Mouse (Mus musculus) erythroblast, embryonic 14.5 days (primary cell): ENCODE measurements around the gene Slc25a20. TPM values are rescaled to one million over a fixed set of nuclear protein-coding genes. Genes with fewer than 3 reads are reported as not detected.

ENCODE experiments used
- H3K27me3 ChIP-seq: 2 replicates; pipeline ENCODE4 v1.6.1; 2012; ENCODE audit warnings: inconsistent platforms; ENCODE audit not compliant: control insufficient read depth
- H3K36me3 ChIP-seq: 2 replicates; pipeline ENCODE4 v1.6.1; 2012; ENCODE audit warnings: mild to moderate bottlenecking, inconsistent platforms; ENCODE audit not compliant: control insufficient read depth
- H3K4me1 ChIP-seq: 2 replicates; pipeline ENCODE4 v1.6.1; 2012; ENCODE audit warnings: inconsistent platforms; ENCODE audit not compliant: control insufficient read depth
- H3K4me3 ChIP-seq: replicated peaks from 2 replicates; pipeline ENCODE3; 2012; ENCODE audit warnings: moderate library complexity, mild to moderate bottlenecking, inconsistent platforms
- H3K9me3 ChIP-seq: 2 replicates; pipeline ENCODE4 v1.6.1; 2012; ENCODE audit warnings: low read length, inconsistent platforms, mixed read lengths; ENCODE audit not compliant: control insufficient read depth
- GATA1 ChIP-seq: IDR thresholded peaks from 2 replicates; pipeline ENCODE4 v1.6.1; 2012; ENCODE audit warnings: low read length, inconsistent platforms, mixed read lengths
- TAL1 ChIP-seq: IDR thresholded peaks from 3 replicates; pipeline ENCODE4 v1.6.1; 2012; ENCODE audit warnings: low read length, inconsistent platforms, mixed read lengths
- polyA plus RNA-seq: library from polyadenylated mRNA; stranded (reverse); fragments of >175 nt; gene quantifications from 2 replicates; pipeline ENCODE4 v1.2.3, GENCODE M21; 2012

Slc25a20 gene
- polyA plus RNA-seq, 1 experiment = 0.12 TPM

- Histone ChIP-seq H3K4me3 (no peak overlapping the region), H3K4me1 (no peaks in the 10 kb centered on the region), H3K9me3 (no peaks in the 10 kb centered on the region), H3K36me3 (peaks cover 20% of the 10 kb centered on the region), H3K27me3 (no peaks in the 10 kb centered on the region)
- TF ChIP-seq TAL1 (no peak), GATA1 (no peak)
Measured at GRCm38 (mm10) chr9:108673151-108673550, 11.3 kb downstream of the Slc25a20 start.

DNA sequence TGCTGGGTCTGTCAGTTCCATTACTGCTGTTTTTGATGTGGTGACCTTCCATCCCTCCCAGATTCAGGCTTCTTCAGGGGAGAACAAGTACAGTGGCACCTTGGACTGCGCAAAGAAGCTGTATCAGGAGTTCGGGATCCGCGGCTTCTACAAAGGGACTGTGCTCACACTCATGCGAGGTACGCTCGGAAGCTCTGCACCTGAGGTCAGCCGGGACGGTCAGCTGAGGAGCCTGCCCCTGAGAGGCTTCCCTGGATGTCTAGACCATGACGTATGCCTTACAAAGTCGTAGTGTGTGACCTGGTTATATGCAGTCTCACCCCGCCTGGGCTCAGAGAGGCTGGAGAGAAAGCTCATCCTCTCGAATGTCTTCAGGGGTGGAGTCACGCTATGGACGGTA is 18.1 kb downstream of the Slc25a20 start:
- H3K36me3 ChIP-seq = peaks cover 25% of the 10 kb centered on the region
- no peak overlapping the region for H3K4me3 ChIP-seq

GRCm38 (mm10) chr9:108686475-108686887 is 24.6 kb downstream of the Slc25a20 start:
- no peaks in the 10 kb centered on the region for H3K9me3 ChIP-seq
- peaks cover 13% of the 10 kb centered on the region for H3K27me3 ChIP-seq
- H3K4me1 ChIP-seq = peaks cover 10% of the 10 kb centered on the region
- TF ChIP-seq GATA1 = no peak
- TF ChIP-seq TAL1 = no peak
- H3K36me3 ChIP-seq = peaks cover 5% of the 10 kb centered on the region
- H3K4me3 ChIP-seq = no peak overlapping the region

More for the DNA sequence above, 18.1 kb downstream of the Slc25a20 start:
- Histone ChIP-seq H3K9me3 (no peaks in the 10 kb centered on the region), H3K27me3 (no peaks in the 10 kb centered on the region), H3K4me1 (no peaks in the 10 kb centered on the region)
- TF ChIP-seq TAL1 = no peak
- TF ChIP-seq GATA1 = no peak

DNA sequence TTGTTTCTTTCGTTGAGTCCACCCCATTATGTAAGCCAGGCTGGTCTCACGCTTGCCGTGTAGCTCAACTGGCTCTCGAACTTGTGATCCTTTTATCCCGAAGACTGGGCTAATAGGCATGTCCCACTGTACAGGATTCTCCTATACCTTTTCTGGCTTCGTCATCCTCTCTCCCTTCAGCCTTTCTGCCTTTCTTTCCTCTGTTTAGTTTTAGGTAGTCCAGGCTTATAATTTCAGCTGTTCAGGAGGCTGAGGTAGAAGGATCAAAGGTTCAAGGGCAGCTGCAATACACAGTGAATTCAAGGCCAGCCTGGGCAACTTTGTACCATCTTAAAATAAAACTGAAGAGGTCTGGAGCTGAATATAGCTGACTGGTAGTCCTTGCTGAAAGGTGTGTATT is 25.3 kb downstream of the Slc25a20 start:
- Histone ChIP-seq H3K4me3 (no peak overlapping the region), H3K4me1 (peaks cover 16% of the 10 kb centered on the region), H3K27me3 (peaks cover 20% of the 10 kb centered on the region), H3K36me3 (peaks cover 2% of the 10 kb centered on the region), H3K9me3 (no peaks in the 10 kb centered on the region)
- TF ChIP-seq GATA1 = no peak
- no peak for TF ChIP-seq TAL1

- Histone ChIP-seq H3K36me3 (no peaks in the 10 kb centered on the region; the same call in 1 of the 2 replicates), H3K4me1 (peaks cover 21% of the 10 kb centered on the region), H3K27me3 (peaks cover 25% of the 10 kb centered on the region), H3K4me3 (no peak overlapping the region), H3K9me3 (no peaks in the 10 kb centered on the region)
- no peak for TF ChIP-seq TAL1
- no peak for TF ChIP-seq GATA1
Measured at GRCm38 (mm10) chr9:108687686-108688085, 25.8 kb downstream of the Slc25a20 start.

DNA sequence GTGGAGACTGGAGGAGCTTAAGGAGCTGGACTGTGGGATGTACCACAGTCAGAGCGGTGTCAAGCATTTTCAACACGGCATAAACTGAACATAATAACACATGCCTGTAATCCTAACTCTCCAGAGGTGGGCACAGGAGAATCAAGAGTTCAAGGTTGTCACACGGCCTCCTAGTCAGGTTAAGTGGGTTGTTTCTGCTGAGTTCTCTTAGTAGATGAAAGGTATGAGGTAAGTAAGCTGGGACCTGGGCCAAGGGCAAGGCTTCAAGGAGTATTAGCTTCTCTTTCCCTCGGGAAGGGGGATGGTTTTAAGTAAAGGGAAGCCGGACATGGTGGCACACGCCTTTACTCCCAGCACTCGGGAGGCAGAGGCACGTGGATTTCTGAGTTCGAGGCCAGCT is 26.6 kb downstream of the Slc25a20 start:
- no peaks in the 10 kb centered on the region for H3K9me3 ChIP-seq
- H3K4me1 ChIP-seq = peaks cover 29% of the 10 kb centered on the region
- no peak for TF ChIP-seq GATA1
- no peak for TF ChIP-seq TAL1
- no peaks in the 10 kb centered on the region; the same call in 1 of the 2 replicates for H3K36me3 ChIP-seq
- H3K4me3 ChIP-seq = no peak overlapping the region
- peaks cover 33% of the 10 kb centered on the region for H3K27me3 ChIP-seq

- H3K36me3 ChIP-seq = no peaks in the 10 kb centered on the region
- TF ChIP-seq TAL1 (no peak), GATA1 (no peak)
- no peaks in the 10 kb centered on the region for H3K9me3 ChIP-seq
- no peak within 1 kb of the TSS for H3K4me3 ChIP-seq
- peaks cover 35% of the 10 kb centered on the region for H3K27me3 ChIP-seq
- H3K4me1 ChIP-seq = peaks cover 32% of the 10 kb centered on the region
Measured at GRCm38 (mm10) chr9:108689106-108689505, 27.2 kb downstream of the Slc25a20 start, which contains the start of gene Prkar2a. TSS of gene Prkar2a (plus strand) at chr9:108689314.

DNA sequence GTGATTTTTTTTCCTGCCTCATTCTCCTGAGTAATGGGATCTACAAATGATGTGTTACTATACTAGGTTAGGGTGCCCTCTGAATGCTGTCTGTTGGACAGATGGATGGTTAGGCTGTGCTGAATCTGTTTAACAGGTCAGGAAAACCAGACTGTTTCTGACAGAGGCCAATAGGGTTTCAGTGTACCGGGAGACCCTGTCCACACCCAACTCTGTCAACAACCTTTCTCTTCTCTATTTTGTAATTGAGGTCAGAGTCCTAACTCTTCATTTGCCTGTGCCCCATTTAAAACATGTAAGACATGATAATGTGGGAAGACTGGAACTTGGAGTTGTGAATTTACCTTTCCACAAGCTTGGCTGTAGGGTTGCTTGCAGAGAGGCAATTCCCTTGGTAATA is 28.1 kb downstream of the Slc25a20 start:
- Histone ChIP-seq H3K27me3 (peaks cover 35% of the 10 kb centered on the region), H3K36me3 (no peaks in the 10 kb centered on the region), H3K4me3 (no peak overlapping the region), H3K4me1 (peaks cover 32% of the 10 kb centered on the region), H3K9me3 (no peaks in the 10 kb centered on the region)
- no peak for TF ChIP-seq TAL1
- TF ChIP-seq GATA1 = no peak

DNA sequence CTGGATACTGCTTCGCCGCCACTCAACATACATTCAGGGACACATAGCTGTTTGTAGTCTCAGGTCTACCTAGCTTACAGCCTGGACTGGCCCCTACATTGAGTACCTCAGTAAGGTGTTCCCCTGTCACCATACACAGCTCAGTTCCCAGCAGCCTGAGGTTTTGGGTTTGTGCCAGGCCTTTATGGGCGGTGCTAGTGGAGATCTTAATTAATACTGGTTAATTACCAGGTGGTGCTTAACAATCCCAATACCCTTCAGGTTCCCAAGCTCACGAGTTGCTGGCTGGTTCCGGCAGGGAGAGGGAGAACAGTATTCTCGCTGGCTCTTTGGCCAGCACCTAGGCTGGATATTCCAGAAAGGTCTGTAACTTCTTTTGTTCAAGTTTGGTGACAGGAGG is 29.0 kb downstream of the Slc25a20 start:
- TF ChIP-seq TAL1 = no peak
- no peak for TF ChIP-seq GATA1
- Histone ChIP-seq H3K27me3 (peaks cover 35% of the 10 kb centered on the region), H3K9me3 (no peaks in the 10 kb centered on the region), H3K4me3 (no peak overlapping the region), H3K4me1 (peaks cover 32% of the 10 kb centered on the region), H3K36me3 (no peaks in the 10 kb centered on the region)

- H3K4me1 ChIP-seq = peaks cover 32% of the 10 kb centered on the region
- H3K36me3 ChIP-seq = no peaks in the 10 kb centered on the region
- TF ChIP-seq TAL1 (no peak), GATA1 (no peak)
- H3K4me3 ChIP-seq = peak overlapping the region; percentile 81
- H3K27me3 ChIP-seq = peaks cover 35% of the 10 kb centered on the region
- H3K9me3 ChIP-seq = no peaks in the 10 kb centered on the region
Measured at GRCm38 (mm10) chr9:108691371-108691770, 29.5 kb downstream of the Slc25a20 start.
